Mouse (Mus musculus) thymus, postnatal 25 days (tissue): ENCODE measurements around the gene Cpm.
"Not testable (repeated sequence)": the region's sequence is repeated elsewhere in the genome, so short reads cannot be mapped to it uniquely, and the experiment has no call there.

ENCODE experiments used
- DNase-seq: peaks from one replicate; pipeline ENCODE4 v3.0.0; 2022

The Cpm gene

GRCm38 (mm10) chr10:117707114-117707838, 78.0 kb downstream of the Cpm start:
- no peak for DNase-seq

- DNase-seq = no peak
Observed at GRCm38 (mm10) chr10:117708376-117708775, 79.1 kb downstream of the Cpm start.

GRCm38 (mm10) chr10:117708856-117709255, 79.6 kb downstream of the Cpm start:
- no peak for DNase-seq

- no peak for DNase-seq
Observed at GRCm38 (mm10) chr10:117709326-117709830, 80.1 kb downstream of the Cpm start.

- DNase-seq = peak; percentile 78
Observed at GRCm38 (mm10) chr10:117709930-117710603, 80.8 kb downstream of the Cpm start.

- DNase-seq = peak; percentile 97
Observed at GRCm38 (mm10) chr10:117710604-117711141, 81.4 kb downstream of the Cpm start, which contains the start of gene Mdm2. Gene Mdm2, minus strand, starts transcription at chr10:117710758.

GRCm38 (mm10) chr10:117711408-117711807, 82.1 kb downstream of the Cpm start:
- no peak for DNase-seq

- no peak for DNase-seq
Observed at GRCm38 (mm10) chr10:117712191-117712754, 83.0 kb downstream of the Cpm start.

GRCm38 (mm10) chr10:117712871-117713270, 83.6 kb downstream of the Cpm start:
- DNase-seq = no peak

GRCm38 (mm10) chr10:117713466-117713865, 84.2 kb downstream of the Cpm start:
- no peak for DNase-seq

GRCm38 (mm10) chr10:117714048-117714545, 84.8 kb downstream of the Cpm start:
- DNase-seq = no peak

- DNase-seq = no peak
Observed at GRCm38 (mm10) chr10:117714928-117715500, 85.7 kb downstream of the Cpm start.

GRCm38 (mm10) chr10:117715654-117716053, 86.4 kb downstream of the Cpm start:
- not testable (repeated sequence) for DNase-seq

- DNase-seq = no peak
Observed at GRCm38 (mm10) chr10:117716686-117717085, 87.4 kb downstream of the Cpm start.

- no peak for DNase-seq
Observed at GRCm38 (mm10) chr10:117717583-117717982, 88.3 kb downstream of the Cpm start.

- no peak for DNase-seq
Observed at GRCm38 (mm10) chr10:117718161-117719119, 89.1 kb downstream of the Cpm start.

- no peak for DNase-seq
Observed at GRCm38 (mm10) chr10:117724136-117724718, 94.9 kb downstream of the Cpm start.

GRCm38 (mm10) chr10:117724804-117725361, 95.6 kb downstream of the Cpm start:
- no peak for DNase-seq

GRCm38 (mm10) chr10:117725671-117726070, 96.4 kb downstream of the Cpm start:
- no peak for DNase-seq

GRCm38 (mm10) chr10:117726350-117726749, 97.0 kb downstream of the Cpm start:
- no peak for DNase-seq

- no peak for DNase-seq
Observed at GRCm38 (mm10) chr10:117726888-117727385, 97.6 kb downstream of the Cpm start.
